Mouse (Mus musculus): ENCODE data around the gene Tbx1. TPM values are rescaled to one million over a fixed set of nuclear protein-coding genes. Genes with fewer than 3 reads are reported as not detected.

The Tbx1 gene
- 0.28 and 0.56 TPM in 2 replicates for polyA plus RNA-seq (2015; fragmentation: Nextera tagmentation; extraction: Ambion mirVana)

- H3K9ac ChIP-seq (replicated peaks; ENCODE audit: low read depth, low read length): no peak within 1 kb of the TSS
- no peak within 1 kb of the TSS for H3K27ac ChIP-seq (ENCODE audit: low read length)
- H3K9me3 ChIP-seq (ENCODE audit: control insufficient read depth, low read length): no peaks in the 10 kb centered on the region
- H3K36me3 ChIP-seq (ENCODE audit: control insufficient read depth, insufficient read depth): no peaks in the 10 kb centered on the region
- peak within 1 kb of the TSS; percentile 21 for H3K4me3 ChIP-seq (replicated peaks; ENCODE audit: low read length)
- under 1% methylated on average over 46 of the region's 48 CpGs for WGBS
- peak within 1 kb of the TSS; percentile 38 for H3K4me2 ChIP-seq (ENCODE audit: low read length)
- peaks cover 26% of the 10 kb centered on the region for H3K4me1 ChIP-seq (replicated peaks; ENCODE audit: control insufficient read depth, insufficient read depth, low read length)
- no peak for ATAC-seq
- peaks cover 69% of the 10 kb centered on the region for H3K27me3 ChIP-seq (replicated peaks; ENCODE audit: control insufficient read depth, insufficient read depth, low read length)
Observed at GRCm38 (mm10) chr16:18589804-18590790, at the start of gene Tbx1. Tbx1 (minus strand) TSS chr16:18590671.

GRCm38 (mm10) chr16:18639382-18639929, 49.0 kb upstream of the Tbx1 start:
- Histone ChIP-seq H3K27ac (ENCODE audit: low read length) (no peak overlapping the region), H3K36me3 (ENCODE audit: control insufficient read depth, insufficient read depth) (no peaks in the 10 kb centered on the region), H3K4me3 (replicated peaks; ENCODE audit: low read length) (no peak overlapping the region), H3K4me2 (ENCODE audit: low read length) (no peak overlapping the region), H3K4me1 (replicated peaks; ENCODE audit: control insufficient read depth, insufficient read depth, low read length) (no peaks in the 10 kb centered on the region), H3K9me3 (ENCODE audit: control insufficient read depth, low read length) (no peaks in the 10 kb centered on the region), H3K9ac (replicated peaks; ENCODE audit: low read depth, low read length) (no peak overlapping the region), H3K27me3 (replicated peaks; ENCODE audit: control insufficient read depth, insufficient read depth, low read length) (no peaks in the 10 kb centered on the region)
- no peak for ATAC-seq
- WGBS: 85% methylated on average over 1 of the region's 1 CpGs

GRCm38 (mm10) chr16:18638396-18638795, 47.9 kb upstream of the Tbx1 start:
- Histone ChIP-seq H3K36me3 (ENCODE audit: control insufficient read depth, insufficient read depth) (no peaks in the 10 kb centered on the region), H3K27me3 (replicated peaks; ENCODE audit: control insufficient read depth, insufficient read depth, low read length) (no peaks in the 10 kb centered on the region), H3K4me1 (replicated peaks; ENCODE audit: control insufficient read depth, insufficient read depth, low read length) (no peaks in the 10 kb centered on the region), H3K4me3 (replicated peaks; ENCODE audit: low read length) (no peak overlapping the region), H3K9ac (replicated peaks; ENCODE audit: low read depth, low read length) (no peak overlapping the region), H3K4me2 (ENCODE audit: low read length) (no peak overlapping the region), H3K9me3 (ENCODE audit: control insufficient read depth, low read length) (no peaks in the 10 kb centered on the region), H3K27ac (ENCODE audit: low read length) (no peak overlapping the region)
- no peak for ATAC-seq
- WGBS: 56% methylated on average over 2 of the region's 2 CpGs

- 56% methylated on average over 3 of the region's 3 CpGs for WGBS
- Histone ChIP-seq H3K36me3 (ENCODE audit: control insufficient read depth, insufficient read depth) (no peaks in the 10 kb centered on the region), H3K27ac (ENCODE audit: low read length) (no peak overlapping the region), H3K9me3 (ENCODE audit: control insufficient read depth, low read length) (no peaks in the 10 kb centered on the region), H3K4me2 (ENCODE audit: low read length) (no peak overlapping the region), H3K4me3 (replicated peaks; ENCODE audit: low read length) (no peak overlapping the region), H3K4me1 (replicated peaks; ENCODE audit: control insufficient read depth, insufficient read depth, low read length) (no peaks in the 10 kb centered on the region), H3K9ac (replicated peaks; ENCODE audit: low read depth, low read length) (no peak overlapping the region), H3K27me3 (replicated peaks; ENCODE audit: control insufficient read depth, insufficient read depth, low read length) (no peaks in the 10 kb centered on the region)
- no peak for ATAC-seq
Observed at GRCm38 (mm10) chr16:18636804-18637203, 46.3 kb upstream of the Tbx1 start.

GRCm38 (mm10) chr16:18636401-18636800, 45.9 kb upstream of the Tbx1 start:
- Histone ChIP-seq H3K27ac (ENCODE audit: low read length) (no peak overlapping the region), H3K4me2 (ENCODE audit: low read length) (no peak overlapping the region), H3K27me3 (replicated peaks; ENCODE audit: control insufficient read depth, insufficient read depth, low read length) (no peaks in the 10 kb centered on the region), H3K4me3 (replicated peaks; ENCODE audit: low read length) (no peak overlapping the region), H3K4me1 (replicated peaks; ENCODE audit: control insufficient read depth, insufficient read depth, low read length) (no peaks in the 10 kb centered on the region), H3K36me3 (ENCODE audit: control insufficient read depth, insufficient read depth) (no peaks in the 10 kb centered on the region), H3K9me3 (ENCODE audit: control insufficient read depth, low read length) (no peaks in the 10 kb centered on the region), H3K9ac (replicated peaks; ENCODE audit: low read depth, low read length) (no peak overlapping the region)
- no peak for ATAC-seq
- 83% methylated on average over 5 of the region's 5 CpGs for WGBS

- WGBS: 12% methylated on average over 1 of the region's 1 CpGs
- no peak overlapping the region for H3K4me2 ChIP-seq (ENCODE audit: low read length)
- no peak for ATAC-seq
- no peaks in the 10 kb centered on the region for H3K36me3 ChIP-seq (ENCODE audit: control insufficient read depth, insufficient read depth)
- no peak overlapping the region for H3K9ac ChIP-seq (replicated peaks; ENCODE audit: low read depth, low read length)
- no peaks in the 10 kb centered on the region for H3K27me3 ChIP-seq (replicated peaks; ENCODE audit: control insufficient read depth, insufficient read depth, low read length)
- peaks cover 11% of the 10 kb centered on the region for H3K4me1 ChIP-seq (replicated peaks; ENCODE audit: control insufficient read depth, insufficient read depth, low read length)
- H3K4me3 ChIP-seq (replicated peaks; ENCODE audit: low read length): no peak overlapping the region
- H3K9me3 ChIP-seq (ENCODE audit: control insufficient read depth, low read length): no peaks in the 10 kb centered on the region
- no peak overlapping the region for H3K27ac ChIP-seq (ENCODE audit: low read length)
Observed at GRCm38 (mm10) chr16:18633333-18633732, 42.9 kb upstream of the Tbx1 start.

- no peak overlapping the region for H3K4me2 ChIP-seq (ENCODE audit: low read length)
- no peaks in the 10 kb centered on the region for H3K9me3 ChIP-seq (ENCODE audit: control insufficient read depth, low read length)
- H3K4me3 ChIP-seq (replicated peaks; ENCODE audit: low read length): no peak overlapping the region
- peaks cover 16% of the 10 kb centered on the region for H3K4me1 ChIP-seq (replicated peaks; ENCODE audit: control insufficient read depth, insufficient read depth, low read length)
- no peaks in the 10 kb centered on the region for H3K36me3 ChIP-seq (ENCODE audit: control insufficient read depth, insufficient read depth)
- no peaks in the 10 kb centered on the region for H3K27me3 ChIP-seq (replicated peaks; ENCODE audit: control insufficient read depth, insufficient read depth, low read length)
- H3K9ac ChIP-seq (replicated peaks; ENCODE audit: low read depth, low read length): no peak overlapping the region
- WGBS: 62% methylated on average over 2 of the region's 2 CpGs
- ATAC-seq: no peak
- no peak overlapping the region for H3K27ac ChIP-seq (ENCODE audit: low read length)
Observed at GRCm38 (mm10) chr16:18632816-18633215, 42.3 kb upstream of the Tbx1 start.

GRCm38 (mm10) chr16:18632059-18632458, 41.6 kb upstream of the Tbx1 start:
- no peak overlapping the region for H3K9ac ChIP-seq (replicated peaks; ENCODE audit: low read depth, low read length)
- no peak overlapping the region for H3K27ac ChIP-seq (ENCODE audit: low read length)
- ATAC-seq: no peak
- H3K4me3 ChIP-seq (replicated peaks; ENCODE audit: low read length): no peak overlapping the region
- 54% methylated on average over 3 of the region's 3 CpGs for WGBS
- no peak overlapping the region for H3K4me2 ChIP-seq (ENCODE audit: low read length)
- H3K36me3 ChIP-seq (ENCODE audit: control insufficient read depth, insufficient read depth): no peaks in the 10 kb centered on the region
- peaks cover 24% of the 10 kb centered on the region for H3K4me1 ChIP-seq (replicated peaks; ENCODE audit: control insufficient read depth, insufficient read depth, low read length)
- H3K9me3 ChIP-seq (ENCODE audit: control insufficient read depth, low read length): no peaks in the 10 kb centered on the region
- no peaks in the 10 kb centered on the region for H3K27me3 ChIP-seq (replicated peaks; ENCODE audit: control insufficient read depth, insufficient read depth, low read length)

GRCm38 (mm10) chr16:18631141-18631540, 40.7 kb upstream of the Tbx1 start:
- peaks cover 31% of the 10 kb centered on the region for H3K4me1 ChIP-seq (replicated peaks; ENCODE audit: control insufficient read depth, insufficient read depth, low read length)

More at GRCm38 (mm10) chr16:18631141-18631540, 40.7 kb upstream of the Tbx1 start:
- Histone ChIP-seq H3K4me2 (ENCODE audit: low read length) (no peak overlapping the region), H3K27me3 (replicated peaks; ENCODE audit: control insufficient read depth, insufficient read depth, low read length) (no peaks in the 10 kb centered on the region), H3K4me3 (replicated peaks; ENCODE audit: low read length) (no peak overlapping the region), H3K9ac (replicated peaks; ENCODE audit: low read depth, low read length) (no peak overlapping the region), H3K36me3 (ENCODE audit: control insufficient read depth, insufficient read depth) (no peaks in the 10 kb centered on the region), H3K27ac (ENCODE audit: low read length) (no peak overlapping the region), H3K9me3 (ENCODE audit: control insufficient read depth, low read length) (no peaks in the 10 kb centered on the region)
- no peak for ATAC-seq
- WGBS: 71% methylated on average over 7 of the region's 7 CpGs
